Mouse (Mus musculus) hindbrain, embryonic 16.5 days (tissue): ENCODE data around the gene En1. TPM values are rescaled to one million over a fixed set of nuclear protein-coding genes. Genes with fewer than 3 reads are reported as not detected.

Experiments used
- ATAC-seq: fragments of 200-750 bp; cut with Nextera tagmentation; 2 replicates; pipeline ENCODE4 v1.8.0; 2017; ENCODE audit warnings: moderate TSS enrichment, moderate library complexity
- H3K27ac ChIP-seq: fragments of 300-500 bp; sonication (generic); 2 replicates; pipeline ENCODE4 v1.5.1; 2014; ENCODE audit warnings: low read depth, mild to moderate bottlenecking, control low read depth, low read length, moderate library complexity
- H3K27me3 ChIP-seq: fragments of 300-500 bp; sonication (generic); replicated peaks from 2 replicates; pipeline ENCODE4 v1.6.1; 2014; ENCODE audit warnings: low read length; ENCODE audit not compliant: control insufficient read depth, insufficient read depth
- H3K36me3 ChIP-seq: fragments of 300-500 bp; sonication (generic); 2 replicates; pipeline ENCODE4 v1.6.1; 2014; ENCODE audit warnings: mild to moderate bottlenecking, low read length, moderate library complexity, mixed read lengths; ENCODE audit not compliant: control insufficient read depth, insufficient read depth
- H3K4me1 ChIP-seq: fragments of 300-500 bp; sonication (generic); 2 replicates; pipeline ENCODE4 v1.6.1; 2014; ENCODE audit warnings: low read depth, low read length; ENCODE audit not compliant: control insufficient read depth, insufficient read depth
- H3K4me2 ChIP-seq: fragments of 300-500 bp; sonication (generic); 2 replicates; pipeline ENCODE4 v1.6.1; 2014; ENCODE audit warnings: mild to moderate bottlenecking, low read length, control low read depth, moderate library complexity
- H3K4me3 ChIP-seq: fragments of 300-500 bp; sonication (generic); 2 replicates; pipeline ENCODE4 v1.5.1; 2014; ENCODE audit warnings: mild to moderate bottlenecking, low read length, control low read depth, moderate library complexity
- H3K9ac ChIP-seq: fragments of 300-500 bp; sonication (generic); 2 replicates; pipeline ENCODE4 v1.6.1; 2014; ENCODE audit warnings: low read depth, mild to moderate bottlenecking, control low read depth, low read length, moderate library complexity
- H3K9me3 ChIP-seq: fragments of 300-500 bp; sonication (generic); 2 replicates; pipeline ENCODE4 v1.6.1; 2014; ENCODE audit warnings: mild to moderate bottlenecking, low read length, moderate library complexity; ENCODE audit not compliant: control insufficient read depth
- WGBS: fragments of 180-500 bp; shearing (Covaris S2); extraction: QIAGEN DNeasy Blood & Tissue Kit; methylation state at CpG from one replicate; pipeline ENCODE4 v1.1.7; 2014; 5-methylcytosine and 5-hydroxymethylcytosine counted together
- polyA plus RNA-seq: library from polyadenylated mRNA; unstranded; fragments of >200 nt; fragmentation: Nextera tagmentation; extraction: Ambion mirVana; gene quantifications from 2 replicates; pipeline ENCODE4 v1.2.1, GENCODE M21; 2015

En1 gene
- polyA plus RNA-seq, 1 experiment from 2014 or later: 3.1 TPM

- Histone ChIP-seq H3K27ac (no peak overlapping the region), H3K4me2 (peak overlapping the region; percentile 20; the same call in 1 of the 2 replicates), H3K9ac (no peak overlapping the region), H3K9me3 (no peaks in the 10 kb centered on the region; the same call in 1 of the 2 replicates), H3K4me3 (no peak overlapping the region), H3K4me1 (no peaks in the 10 kb centered on the region), H3K36me3 (no peaks in the 10 kb centered on the region), H3K27me3 (peaks cover 80% of the 10 kb centered on the region)
- 6% methylated on average over 32 of the region's 32 CpGs for WGBS
- ATAC-seq: no peak
Measured at GRCm38 (mm10) chr1:120613461-120614306, 11.5 kb downstream of the En1 start.

GRCm38 (mm10) chr1:120614307-120615100, 12.3 kb downstream of the En1 start:
- H3K36me3 ChIP-seq: no peaks in the 10 kb centered on the region
- H3K27ac ChIP-seq: no peak overlapping the region
- ATAC-seq: no peak
- no peaks in the 10 kb centered on the region for H3K4me1 ChIP-seq
- WGBS: 3% methylated on average over 29 of the region's 30 CpGs
- no peak overlapping the region for H3K4me3 ChIP-seq
- no peaks in the 10 kb centered on the region; the same call in 1 of the 2 replicates for H3K9me3 ChIP-seq
- no peak overlapping the region for H3K9ac ChIP-seq
- peaks cover 74% of the 10 kb centered on the region for H3K27me3 ChIP-seq
- H3K4me2 ChIP-seq: peak overlapping the region; percentile 20; the same call in 1 of the 2 replicates

- no peaks in the 10 kb centered on the region for H3K36me3 ChIP-seq
- WGBS: 6% methylated on average over 4 of the region's 4 CpGs
- no peak overlapping the region for H3K4me2 ChIP-seq
- peaks cover 66% of the 10 kb centered on the region for H3K27me3 ChIP-seq
- no peak overlapping the region for H3K4me3 ChIP-seq
- ATAC-seq: no peak
- H3K4me1 ChIP-seq: no peaks in the 10 kb centered on the region
- H3K27ac ChIP-seq: no peak overlapping the region
- H3K9me3 ChIP-seq: no peaks in the 10 kb centered on the region; the same call in 1 of the 2 replicates
- no peak overlapping the region for H3K9ac ChIP-seq
Measured at GRCm38 (mm10) chr1:120615521-120615920, 13.3 kb downstream of the En1 start.

GRCm38 (mm10) chr1:120615927-120616326, 13.7 kb downstream of the En1 start:
- Histone ChIP-seq H3K27ac (no peak overlapping the region), H3K36me3 (no peaks in the 10 kb centered on the region), H3K4me3 (no peak overlapping the region), H3K4me1 (no peaks in the 10 kb centered on the region), H3K9me3 (no peaks in the 10 kb centered on the region; the same call in 1 of the 2 replicates), H3K9ac (no peak overlapping the region), H3K27me3 (peaks cover 62% of the 10 kb centered on the region), H3K4me2 (no peak overlapping the region)
- ATAC-seq: no peak
- 5% methylated on average over 9 of the region's 9 CpGs for WGBS

- ATAC-seq: no peak
- WGBS: 21% methylated on average over 5 of the region's 5 CpGs
- peaks cover 20% of the 10 kb centered on the region for H3K27me3 ChIP-seq
Measured at GRCm38 (mm10) chr1:120621383-120621782, 19.2 kb downstream of the En1 start.

GRCm38 (mm10) chr1:120626930-120627621, 24.9 kb downstream of the En1 start:
- Histone ChIP-seq H3K4me3 (no peak overlapping the region), H3K9me3 (no peaks in the 10 kb centered on the region), H3K4me1 (no peaks in the 10 kb centered on the region), H3K36me3 (no peaks in the 10 kb centered on the region), H3K27me3 (no peaks in the 10 kb centered on the region; the same call in 1 of the 2 replicates), H3K4me2 (no peak overlapping the region), H3K27ac (no peak overlapping the region), H3K9ac (no peak overlapping the region)
- WGBS: 38% methylated on average over 11 of the region's 11 CpGs
- ATAC-seq: peak; percentile 67

More at GRCm38 (mm10) chr1:120621383-120621782, 19.2 kb downstream of the En1 start:
- H3K4me2 ChIP-seq: no peak overlapping the region
- H3K9me3 ChIP-seq: no peaks in the 10 kb centered on the region
- H3K4me1 ChIP-seq: no peaks in the 10 kb centered on the region
- no peaks in the 10 kb centered on the region for H3K36me3 ChIP-seq
- H3K4me3 ChIP-seq: no peak overlapping the region
- H3K27ac ChIP-seq: no peak overlapping the region
- no peak overlapping the region for H3K9ac ChIP-seq

- Histone ChIP-seq H3K36me3 (no peaks in the 10 kb centered on the region), H3K27me3 (no peaks in the 10 kb centered on the region; the same call in 1 of the 2 replicates), H3K27ac (no peak overlapping the region), H3K9me3 (no peaks in the 10 kb centered on the region), H3K9ac (no peak overlapping the region), H3K4me3 (no peak overlapping the region), H3K4me2 (no peak overlapping the region), H3K4me1 (no peaks in the 10 kb centered on the region)
- peak; percentile 52; the same call in 1 of the 2 replicates for ATAC-seq
- 69% methylated on average over 4 of the region's 4 CpGs for WGBS
Measured at GRCm38 (mm10) chr1:120627622-120628001, 25.4 kb downstream of the En1 start.

GRCm38 (mm10) chr1:120628821-120629220, 26.6 kb downstream of the En1 start:
- ATAC-seq: no peak
- H3K4me3 ChIP-seq: no peak overlapping the region
- no peaks in the 10 kb centered on the region; the same call in 1 of the 2 replicates for H3K27me3 ChIP-seq
- no peaks in the 10 kb centered on the region for H3K36me3 ChIP-seq
- no peak overlapping the region for H3K9ac ChIP-seq
- H3K4me2 ChIP-seq: no peak overlapping the region
- no peak overlapping the region for H3K27ac ChIP-seq
- H3K4me1 ChIP-seq: no peaks in the 10 kb centered on the region
- H3K9me3 ChIP-seq: no peaks in the 10 kb centered on the region
- 59% methylated on average over 9 of the region's 9 CpGs for WGBS
